In the genomic region with DNA sequence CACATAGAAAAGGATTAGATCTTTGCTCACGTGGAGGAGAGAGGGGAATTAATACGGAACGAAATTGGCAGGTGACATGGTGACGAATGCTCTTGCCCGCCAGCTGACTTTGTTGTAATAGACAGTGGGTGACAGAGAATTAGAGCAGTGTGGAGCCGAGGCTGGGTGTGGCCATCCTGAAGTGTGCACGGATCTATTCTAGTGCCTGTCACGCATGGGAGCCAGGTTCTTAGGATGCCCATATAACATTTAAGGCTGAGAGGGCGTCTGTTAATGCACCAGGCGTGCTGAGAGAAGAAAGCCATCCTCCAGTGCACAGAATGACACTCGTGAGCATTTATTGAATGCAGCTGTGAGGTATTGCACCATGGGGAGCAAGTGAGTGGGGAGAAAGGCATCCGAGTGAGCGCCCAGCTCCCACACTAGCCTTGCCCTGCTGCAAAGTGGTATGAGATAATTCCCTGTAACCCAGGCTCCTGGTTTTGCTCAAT, we compare ENCODE assay signal across 16 mouse cellular contexts. TPM values are rescaled to one million over a fixed set of nuclear protein-coding genes. Genes with fewer than 3 reads are reported as not detected.
DNase-seq lines count a peak whose midpoint lies in the region; ATAC-seq and TF ChIP-seq lines count a peak whose summit lies in the region.
"Had no signal": no experiment of that assay in that cellular context is flagged by ENCODE, and none has a peak within 500 bp of the region (broad histone marks: within the 10 kb centered on the region; RNA-seq: fewer than 3 reads in every experiment).

No protein-coding gene starts in this region.

- WGBS in forebrain, embryonic 14.5 days = 71% methylated on average over 13 of the region's 13 CpGs
- WGBS in forebrain, embryonic 12.5 days = 74% methylated on average over 13 of the region's 13 CpGs
- WGBS in hindbrain, embryonic 13.5 days = 51% methylated on average over 13 of the region's 13 CpGs
- 79% methylated on average over 13 of the region's 13 CpGs for WGBS in hindbrain, embryonic 10.5 days
- 59% methylated on average over 13 of the region's 13 CpGs for WGBS in midbrain, postnatal 0 days

- peaks cover 2% of the 10 kb centered on the region; the same call in 1 of the 2 replicates for H3K4me1 ChIP-seq in forebrain, embryonic 14.5 days (ENCODE audit: control insufficient read depth, insufficient read depth, low read length)
- H3K4me1 ChIP-seq in forebrain, embryonic 12.5 days = no peaks in the 10 kb centered on the region
- peaks cover 13% of the 10 kb centered on the region; the same call in 1 of the 2 replicates for H3K4me1 ChIP-seq in hindbrain, embryonic 13.5 days (replicated peaks)
- no peaks in the 10 kb centered on the region for H3K4me1 ChIP-seq in hindbrain, embryonic 10.5 days (replicated peaks)
- no peaks in the 10 kb centered on the region for H3K4me1 ChIP-seq in midbrain, postnatal 0 days (ENCODE audit: insufficient read depth, low read length)

- no peaks in the 10 kb centered on the region for H3K27me3 ChIP-seq in forebrain, embryonic 14.5 days (replicated peaks; ENCODE audit: control insufficient read depth, insufficient read depth, low read length)
- no peaks in the 10 kb centered on the region for H3K27me3 ChIP-seq in forebrain, embryonic 12.5 days
- H3K27me3 ChIP-seq in hindbrain, embryonic 13.5 days = no peaks in the 10 kb centered on the region
- H3K27me3 ChIP-seq in hindbrain, embryonic 10.5 days (ENCODE audit: insufficient read depth, poor library complexity, severe bottlenecking) = no peaks in the 10 kb centered on the region
- H3K27me3 ChIP-seq in midbrain, postnatal 0 days (ENCODE audit: insufficient read depth, low read length) = no peaks in the 10 kb centered on the region

- ATAC-seq in forebrain, embryonic 14.5 days = no peak
- no peak for ATAC-seq in forebrain, embryonic 12.5 days (ENCODE audit: low FRiP score)
- peak; percentile 43; the same call in 1 of the 2 replicates for ATAC-seq in hindbrain, embryonic 13.5 days (ENCODE audit: low FRiP score)
- 0 out of 2 replicates have a peak, but pooled peaks have one; percentile 47 for ATAC-seq in midbrain, postnatal 0 days (ENCODE audit: low FRiP score)

- H3K9me3 ChIP-seq in forebrain, embryonic 14.5 days (replicated peaks; ENCODE audit: control insufficient read depth, low read length) = no peaks in the 10 kb centered on the region
- H3K9me3 ChIP-seq in forebrain, embryonic 12.5 days = no peaks in the 10 kb centered on the region
- H3K9me3 ChIP-seq in hindbrain, embryonic 13.5 days = no peaks in the 10 kb centered on the region
- H3K9me3 ChIP-seq in hindbrain, embryonic 10.5 days = no peaks in the 10 kb centered on the region
- no peaks in the 10 kb centered on the region for H3K9me3 ChIP-seq in midbrain, postnatal 0 days (ENCODE audit: low read length)
- H3K9me3 ChIP-seq: G1E had no signal

- H3K4me2 ChIP-seq in forebrain, embryonic 14.5 days (ENCODE audit: low read length) = no peak overlapping the region
- no peak overlapping the region for H3K4me2 ChIP-seq in forebrain, embryonic 12.5 days
- peak overlapping the region; percentile 11 for H3K4me2 ChIP-seq in hindbrain, embryonic 13.5 days
- H3K4me2 ChIP-seq in midbrain, postnatal 0 days (ENCODE audit: low read depth, low read length, poor library complexity, severe bottlenecking) = no peak overlapping the region
- H3K4me2 ChIP-seq: liver, embryonic 11.5 days had no signal

- no peak for TF ChIP-seq CTCF in brain, embryonic 14.5 days (IDR thresholded peaks at IDR 0.05; ENCODE audit: borderline replicate concordance, extremely low read depth, insufficient read depth, insufficient read length)
- no peak for TF ChIP-seq CTCF in midbrain, postnatal 0 days (IDR thresholded peaks at IDR 0.05)

- H3K9ac ChIP-seq in forebrain, embryonic 14.5 days (ENCODE audit: low read length) = no peak overlapping the region
- no peak overlapping the region for H3K9ac ChIP-seq in forebrain, embryonic 12.5 days
- H3K9ac ChIP-seq in hindbrain, embryonic 13.5 days = no peak overlapping the region
- H3K9ac ChIP-seq in midbrain, postnatal 0 days (replicated peaks; ENCODE audit: low read length, poor library complexity, severe bottlenecking) = no peak overlapping the region

- H3K36me3 ChIP-seq in forebrain, embryonic 14.5 days (ENCODE audit: control insufficient read depth, insufficient read depth, low read length) = no peaks in the 10 kb centered on the region
- H3K36me3 ChIP-seq in forebrain, embryonic 12.5 days (replicated peaks) = no peaks in the 10 kb centered on the region
- H3K36me3 ChIP-seq in hindbrain, embryonic 13.5 days = no peaks in the 10 kb centered on the region
- no peaks in the 10 kb centered on the region for H3K36me3 ChIP-seq in hindbrain, embryonic 10.5 days
- H3K36me3 ChIP-seq in midbrain, postnatal 0 days (ENCODE audit: insufficient read depth, low read length) = no peaks in the 10 kb centered on the region
- H3K36me3 ChIP-seq: G1E had no signal

- no peak overlapping the region for H3K27ac ChIP-seq in forebrain, embryonic 14.5 days (ENCODE audit: low read depth, low read length)
- no peak overlapping the region for H3K27ac ChIP-seq in forebrain, embryonic 12.5 days
- peak overlapping the region; percentile 63 for H3K27ac ChIP-seq in hindbrain, embryonic 13.5 days
- no peak overlapping the region for H3K27ac ChIP-seq in hindbrain, embryonic 10.5 days
- no peak overlapping the region for H3K27ac ChIP-seq in midbrain, postnatal 0 days (ENCODE audit: low read depth, low read length)

- DNase-seq in forebrain, embryonic 14.5 days (ENCODE audit: low spot score) = peak; percentile 35
- DNase-seq in hindbrain, embryonic 10.5 days (ENCODE audit: low spot score) = no peak
- peak; percentile 51 for DNase-seq in brain, embryonic 14.5 days (ENCODE audit: low read depth)
- DNase-seq in midbrain, postnatal 0 days (ENCODE audit: low spot score) = peak; percentile 53
- no peak for DNase-seq in adrenal gland, adult 18-20 months (ENCODE audit: low spot score in 2 of 2)
- DNase-seq in adrenal gland, postnatal 14 days = no peak
- DNase-seq: B cell, adult 2 months; gastrocnemius, postnatal 14 days; kidney, adult 11 months; kidney, postnatal 4 days; lung, postnatal 14 days; thymus, postnatal 36 days had no signal

- TF ChIP-seq POLR2A in brain, embryonic 14.5 days (IDR thresholded peaks at IDR 0.05; ENCODE audit: borderline replicate concordance, extremely low read depth, insufficient read depth, insufficient read length, poor library complexity, severe bottlenecking) = no peak

- no peak overlapping the region for H3K4me3 ChIP-seq in forebrain, embryonic 14.5 days (ENCODE audit: low read depth, low read length)
- H3K4me3 ChIP-seq in forebrain, embryonic 12.5 days (replicated peaks) = no peak overlapping the region
- no peak overlapping the region for H3K4me3 ChIP-seq in hindbrain, embryonic 13.5 days
- no peak overlapping the region for H3K4me3 ChIP-seq in hindbrain, embryonic 10.5 days
- H3K4me3 ChIP-seq in midbrain, postnatal 0 days (ENCODE audit: low read depth, low read length) = no peak overlapping the region

RNA-seq across cellular contexts. Expression of gene Sv2c, which starts 48.3 kb away (rescaled TPM):
- 1.8 and 3.9 TPM in 2 replicates for polyA plus RNA-seq in forebrain, embryonic 14.5 days (2014; fragmentation: Nextera tagmentation; extraction: Ambion mirVana)
- polyA plus RNA-seq in forebrain, embryonic 12.5 days (2016; fragmentation: Nextera tagmentation; extraction: Ambion mirVana) = 0.86 and 1.4 TPM in 2 replicates
- 18.6 and 21.6 TPM in 2 replicates for polyA plus RNA-seq in hindbrain, embryonic 13.5 days (2015; fragmentation: Nextera tagmentation; extraction: Ambion mirVana)
- polyA plus RNA-seq in hindbrain, embryonic 10.5 days (2016; fragmentation: Nextera tagmentation; extraction: Ambion mirVana) = 1.0 and 2.4 TPM in 2 replicates
- polyA plus RNA-seq in brain, embryonic 14.5 days (2012; rRNA removed) = 4.7 and 16.3 TPM in 2 replicates
- 24.3 and 25.7 TPM in 2 replicates for total RNA-seq in midbrain, postnatal 0 days (2014; rRNA removed)
- polyA plus RNA-seq in midbrain, postnatal 0 days (2015; fragmentation: Nextera tagmentation; extraction: Ambion mirVana) = 7.8 and 7.9 TPM in 2 replicates
- 1 to 10 TPM in 1 of 2 experiments, under 1 TPM in 1; 0.56 to 1.5 TPM for total RNA-seq in adrenal gland, adult 18-20 months (2021)
- 3.1 and 6.2 TPM in 2 replicates for total RNA-seq in adrenal gland, postnatal 14 days (2021)

Comparison
In these comparisons a context has a peak if more than half of its experiments do, and no peak if none do; other contexts are left out.
1. ATAC-seq: peak in hindbrain, embryonic 13.5 days (single experiment) and midbrain, postnatal 0 days (single experiment); none in forebrain, embryonic 14.5 days (single experiment) and forebrain, embryonic 12.5 days (single experiment).
2. DNase-seq: peak in forebrain, embryonic 14.5 days (single experiment), brain, embryonic 14.5 days (single experiment) and midbrain, postnatal 0 days (single experiment); none in hindbrain, embryonic 10.5 days (single experiment), adrenal gland, adult 18-20 months (0 of 2) and adrenal gland, postnatal 14 days (single experiment).